Mouse (Mus musculus): Measurements from ENCODE around the gene Mrpl53. TPM values are rescaled to one million over a fixed set of nuclear protein-coding genes. Genes with fewer than 3 reads are reported as not detected.
A peak's percentile ranks its signal among the peaks of the same experiment; 100 is the strongest.
"Not testable (repeated sequence)": the region's sequence is repeated elsewhere in the genome, so short reads cannot be mapped to it uniquely, and the experiment has no call there.

Gene Mrpl53
- total RNA-seq, 2 experiments from 2014 or later, result 61.7 to 64.8 TPM

DNA sequence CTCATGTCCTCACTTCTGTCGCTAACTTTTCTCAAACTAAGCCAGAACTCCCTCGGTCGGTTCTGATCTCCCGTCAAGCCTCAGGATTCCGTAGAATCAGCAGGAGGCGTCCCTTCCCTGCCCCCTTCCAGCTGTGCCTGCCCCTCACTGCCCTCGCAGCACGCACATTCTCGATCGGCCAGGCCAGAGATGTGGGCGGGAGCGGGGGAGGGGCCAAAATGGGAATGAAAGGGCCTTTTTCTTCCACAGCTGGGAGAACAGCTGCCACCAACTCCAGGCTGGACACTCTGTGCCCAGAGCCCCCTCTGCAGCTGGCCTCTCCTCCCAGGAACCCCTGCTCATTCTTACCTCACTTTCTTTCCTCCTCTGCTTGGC lies 28.7 kb downstream of the Mrpl53 start:
- intact Hi-C loops (cut with DNase I), result no loop called here
- peak; percentile 66 to 76 for DNase-seq (ENCODE audit: low spot score in 2 of 2)

DNA sequence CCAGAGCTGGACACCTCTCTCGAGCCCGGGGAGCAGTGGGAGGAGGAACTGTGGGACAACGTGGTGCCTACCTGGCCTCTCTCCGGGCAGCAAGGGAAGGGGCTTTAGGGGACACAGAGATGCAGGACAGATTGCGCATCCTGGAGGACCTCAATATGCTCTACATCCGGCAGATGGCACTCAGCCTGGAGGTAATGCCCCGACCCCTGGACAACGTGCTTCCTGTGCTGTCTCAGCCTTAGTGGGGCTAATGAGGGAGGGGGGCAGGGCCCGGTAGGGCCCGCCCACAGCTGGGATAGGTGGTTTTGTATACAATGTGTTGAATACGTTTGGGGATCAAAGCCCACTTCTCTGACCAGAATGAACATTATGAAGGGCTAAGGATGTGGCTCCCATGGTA lies 29.2 kb downstream of the Mrpl53 start:
- DNase-seq (ENCODE audit: low spot score in 2 of 2), result no peak
- intact Hi-C loops (cut with DNase I), result no loop called here

DNA sequence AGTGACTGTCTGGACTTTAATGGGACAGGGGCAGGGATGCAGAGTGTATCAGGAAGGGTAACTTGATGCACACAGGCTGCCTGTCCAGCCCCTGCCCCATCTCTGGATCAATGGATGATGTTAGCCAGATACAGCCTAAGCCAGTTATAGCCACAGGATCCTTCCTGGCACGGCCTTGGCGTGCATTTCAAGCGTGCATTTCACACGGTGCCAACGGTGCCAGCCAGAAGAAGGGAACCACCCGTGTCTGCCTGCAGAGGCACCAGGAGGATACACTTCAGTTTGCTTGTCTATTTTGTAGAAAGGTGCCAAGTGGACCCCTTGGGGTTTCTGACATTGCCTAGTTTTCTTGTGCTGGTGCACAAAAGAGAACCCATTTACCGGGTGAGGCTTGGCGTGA lies 31.2 kb downstream of the Mrpl53 start:
- DNase-seq (ENCODE audit: low spot score in 2 of 2), result no peak
- intact Hi-C loops (cut with DNase I), result no loop called here

DNA sequence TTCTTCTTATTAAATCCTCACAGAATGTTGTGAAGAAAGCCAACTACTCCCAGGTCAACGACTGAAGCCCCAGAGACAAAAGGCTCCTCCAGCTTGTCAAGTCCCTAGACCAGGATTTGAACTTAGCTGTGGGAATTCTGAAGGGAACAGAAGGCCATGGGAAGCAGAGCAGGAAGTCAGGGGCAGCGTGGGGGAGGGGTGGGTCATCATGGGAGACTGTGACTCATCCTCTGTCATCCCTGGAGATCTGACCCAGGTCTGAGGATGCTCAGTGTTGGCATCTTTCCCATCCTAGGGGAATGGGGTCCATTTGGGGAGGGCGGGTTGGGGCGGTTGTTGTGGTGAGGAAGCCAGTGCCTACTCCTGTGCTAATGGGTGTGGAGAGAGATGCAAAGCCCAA lies 32.8 kb downstream of the Mrpl53 start:
- DNase-seq (ENCODE audit: low spot score in 2 of 2), result no peak
- intact Hi-C loops (cut with DNase I), result no loop called here

DNA sequence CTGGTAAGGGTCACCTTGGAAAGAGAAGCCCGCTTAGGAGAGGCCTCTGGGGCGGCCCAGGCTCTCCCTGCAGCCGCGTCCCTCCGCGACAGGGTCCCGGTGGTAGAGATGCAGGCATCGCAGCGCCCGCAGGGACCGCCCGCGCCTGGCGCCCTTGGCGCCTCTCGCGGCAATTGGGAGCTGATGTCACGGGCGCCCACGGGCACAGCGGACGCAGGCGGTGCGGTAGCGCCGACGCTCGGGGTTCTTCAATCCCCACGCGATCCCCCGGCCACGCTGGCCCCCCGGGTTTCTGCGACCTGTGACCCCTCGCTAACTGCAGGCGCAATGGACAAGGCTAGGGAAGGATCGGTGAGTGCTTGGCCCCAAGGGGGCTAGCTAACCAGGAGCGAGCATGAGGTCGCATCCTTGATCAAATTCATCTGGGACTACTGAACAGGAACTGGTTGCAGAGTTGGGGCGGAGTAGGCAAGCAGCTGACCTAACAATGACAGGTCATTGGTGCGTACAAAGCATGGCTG lies 33.4 kb downstream of the Mrpl53 start:
- intact Hi-C loops (cut with DNase I), result no loop called here
- DNase-seq (ENCODE audit: low spot score in 2 of 2), result peak; percentile 68 to 74

DNA sequence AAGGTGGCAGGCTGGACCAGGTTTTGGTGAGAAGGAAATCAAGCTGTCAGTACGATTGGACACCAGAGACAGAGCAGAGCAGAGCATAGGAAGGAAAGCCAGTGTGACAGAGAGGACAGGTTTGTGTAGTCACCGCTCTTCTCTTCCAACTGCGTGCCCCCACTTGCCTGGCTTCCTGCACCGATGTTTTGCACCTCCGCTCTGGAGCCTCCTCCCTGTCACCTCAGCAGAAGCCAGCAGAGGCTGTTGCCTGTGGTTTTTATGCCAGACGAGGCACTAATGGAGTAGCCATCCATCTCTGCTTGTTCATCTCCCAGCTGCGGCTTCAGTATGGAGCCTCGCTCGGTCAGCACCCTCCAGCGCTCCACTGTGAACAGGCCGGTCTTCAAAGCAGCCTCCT lies 34.0 kb downstream of the Mrpl53 start:
- intact Hi-C loops (cut with DNase I), result no loop called here
- no peak for DNase-seq (ENCODE audit: low spot score in 2 of 2)

DNA sequence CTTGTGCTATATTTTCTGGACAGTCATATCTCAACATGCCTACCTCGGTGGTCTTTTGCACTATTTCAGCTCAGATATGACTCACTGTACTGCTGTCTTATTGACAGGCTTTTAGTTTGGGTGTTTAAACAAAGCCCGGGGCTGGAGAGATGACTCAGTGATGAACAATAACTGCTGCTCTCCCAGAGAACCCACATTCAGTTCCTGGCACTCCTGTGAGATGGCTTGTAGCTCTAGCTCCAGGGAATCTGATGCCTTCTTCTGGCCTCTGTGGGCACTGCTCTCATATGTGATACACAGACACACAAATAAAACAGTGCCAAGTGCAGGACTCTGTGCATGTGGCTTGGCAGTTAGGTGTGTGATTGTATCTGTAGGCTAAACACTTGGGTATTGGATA lies 36.4 kb downstream of the Mrpl53 start:
- intact Hi-C loops (cut with DNase I), result no loop called here
- DNase-seq (ENCODE audit: low spot score in 2 of 2), result no peak

DNA sequence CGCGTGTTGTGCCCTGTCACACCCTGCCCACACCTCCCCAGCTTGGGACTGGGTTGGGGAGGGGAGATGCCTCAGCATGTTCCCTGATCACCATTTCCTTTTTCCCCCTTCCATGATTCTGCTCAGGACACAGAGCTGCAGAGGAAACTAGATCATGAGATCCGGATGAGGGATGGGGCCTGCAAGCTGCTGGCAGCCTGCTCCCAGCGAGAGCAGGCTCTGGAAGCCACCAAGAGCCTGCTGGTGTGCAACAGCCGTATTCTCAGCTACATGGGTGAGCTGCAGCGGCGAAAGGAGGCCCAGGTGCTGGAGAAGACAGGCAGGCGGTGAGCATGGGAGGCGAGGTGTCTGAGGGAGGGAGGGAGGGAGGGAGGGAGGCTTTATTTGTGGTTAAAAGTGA lies 37.0 kb downstream of the Mrpl53 start:
- intact Hi-C loops (cut with DNase I), result no loop called here
- DNase-seq (ENCODE audit: low spot score in 2 of 2), result no peak

DNA sequence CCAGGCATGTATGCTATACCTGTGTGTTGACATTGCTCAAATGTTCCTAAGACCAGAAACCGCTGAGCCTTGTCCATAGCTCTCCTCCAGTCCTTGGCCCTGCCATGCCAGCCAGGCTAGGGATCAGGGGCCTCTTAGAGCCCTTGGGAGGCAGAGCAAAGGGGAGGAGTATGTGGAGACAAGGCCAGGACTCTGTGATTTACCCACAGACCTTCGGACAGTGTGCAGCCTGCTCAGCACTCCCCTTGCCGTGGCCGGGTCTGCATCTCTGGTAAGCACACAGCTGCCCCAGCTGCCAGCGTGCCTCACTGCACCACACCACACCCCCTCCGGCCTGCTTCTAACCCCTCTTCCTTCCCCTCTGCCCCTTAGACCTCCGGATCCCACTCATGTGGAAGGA lies 38.4 kb downstream of the Mrpl53 start:
- DNase-seq (ENCODE audit: low spot score in 2 of 2), result no peak
- intact Hi-C loops (cut with DNase I), result no loop called here

DNA sequence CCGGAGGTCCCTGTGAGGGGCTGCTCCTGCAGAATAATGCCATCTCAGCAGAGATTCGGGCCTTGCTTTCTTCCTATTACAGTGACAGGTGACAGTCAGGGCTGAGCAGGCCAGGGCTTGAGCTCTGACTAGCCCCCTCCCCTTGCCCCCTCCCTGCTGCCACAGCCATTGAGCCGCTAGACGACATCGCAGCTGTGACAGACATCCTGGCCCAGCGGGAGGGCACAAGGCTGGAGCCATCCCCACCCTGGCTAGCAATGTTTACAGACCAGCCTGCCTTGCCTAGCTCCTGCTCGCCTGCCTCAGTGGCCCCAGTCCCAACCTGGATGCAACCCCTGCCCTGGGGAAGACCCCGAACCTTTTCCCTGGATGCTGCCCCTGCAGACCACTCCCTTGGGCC lies 42.9 kb downstream of the Mrpl53 start:
- peak in 1 of 2 experiments; percentile 2 for DNase-seq (ENCODE audit: low spot score in 2 of 2)
- intact Hi-C loops (cut with DNase I), result no loop called here

DNA sequence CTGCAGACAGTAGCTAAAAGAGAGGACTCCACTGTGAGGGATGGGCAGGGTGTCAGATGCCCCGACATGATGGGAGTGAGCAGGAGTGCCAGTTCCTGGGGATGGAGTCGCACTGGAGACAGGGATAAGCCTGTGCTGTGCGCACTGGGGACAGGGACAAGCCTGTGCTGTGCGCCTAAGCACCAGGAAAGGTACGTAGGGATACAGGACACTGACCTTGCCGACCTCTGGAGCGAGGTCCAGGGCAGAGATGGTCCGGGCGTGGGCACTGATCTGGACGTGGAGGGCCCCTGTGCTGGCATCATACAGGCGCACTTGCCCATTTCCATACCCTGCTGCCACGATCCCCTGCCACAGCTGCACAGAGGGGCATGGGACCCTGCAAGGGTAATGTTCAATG lies 44.2 kb downstream of the Mrpl53 start:
- intact Hi-C loops (cut with DNase I), result no loop called here
- DNase-seq (ENCODE audit: low spot score in 2 of 2), result peak in 1 of 2 experiments; percentile 3

DNA sequence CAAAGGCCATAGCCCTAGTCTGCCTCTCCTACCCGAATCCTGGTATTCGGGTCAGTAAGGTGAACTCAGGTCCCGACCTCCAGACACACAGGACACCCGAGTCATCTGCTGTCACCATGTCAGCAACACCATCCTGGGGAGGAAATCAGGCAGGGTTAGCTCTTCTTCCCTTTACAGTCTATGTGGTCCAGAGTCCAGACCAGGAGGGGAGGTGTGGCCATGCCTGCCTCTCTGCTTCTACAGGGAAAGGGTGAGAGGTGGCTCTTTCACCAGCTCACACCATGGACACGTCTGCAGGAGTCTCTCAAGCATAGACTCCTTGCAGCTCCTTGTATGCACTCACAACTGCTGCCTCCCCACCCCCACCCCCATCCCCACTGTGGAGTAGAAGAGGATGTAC lies 44.6 kb downstream of the Mrpl53 start:
- intact Hi-C loops (cut with DNase I), result no loop called here
- DNase-seq (ENCODE audit: low spot score in 2 of 2), result no peak

DNA sequence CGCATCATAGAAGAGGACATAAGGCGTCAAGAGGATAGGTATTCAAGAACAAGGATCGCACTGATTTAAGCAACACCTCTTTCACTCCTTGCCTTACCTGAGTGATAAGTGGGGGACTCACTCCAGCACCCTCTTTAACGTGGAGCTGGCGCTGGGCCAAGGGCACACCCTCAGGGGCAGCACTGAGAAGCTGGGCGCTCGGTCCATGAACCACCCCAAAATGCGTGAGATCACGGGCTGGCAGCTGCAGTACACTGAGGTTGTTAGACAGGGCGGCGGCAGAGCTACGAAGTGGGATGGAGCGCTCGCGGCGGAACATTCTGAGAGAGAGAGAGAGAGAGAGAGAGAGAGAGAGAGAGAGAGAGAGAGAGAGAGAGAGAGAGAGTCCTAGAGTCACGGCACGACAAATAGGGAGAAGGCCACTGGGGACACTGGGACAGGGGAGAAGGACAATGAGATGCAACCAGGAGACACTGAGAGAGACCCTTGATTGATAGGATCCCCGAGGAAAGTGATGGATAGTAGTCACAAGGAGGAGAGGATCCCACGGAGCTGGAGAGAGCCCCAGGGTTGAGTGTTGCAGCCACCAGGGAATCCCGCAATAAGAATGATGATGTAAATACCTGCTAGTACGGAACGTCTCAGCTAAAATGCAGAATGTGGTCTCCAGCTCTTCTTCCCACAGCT lies 46.9 kb downstream of the Mrpl53 start:
- intact Hi-C loops (cut with DNase I), result loop anchor here (5.0 kb wide), 1 partner anchor 38 kb away; the partner anchor contains the start of gene Mogs

DNA sequence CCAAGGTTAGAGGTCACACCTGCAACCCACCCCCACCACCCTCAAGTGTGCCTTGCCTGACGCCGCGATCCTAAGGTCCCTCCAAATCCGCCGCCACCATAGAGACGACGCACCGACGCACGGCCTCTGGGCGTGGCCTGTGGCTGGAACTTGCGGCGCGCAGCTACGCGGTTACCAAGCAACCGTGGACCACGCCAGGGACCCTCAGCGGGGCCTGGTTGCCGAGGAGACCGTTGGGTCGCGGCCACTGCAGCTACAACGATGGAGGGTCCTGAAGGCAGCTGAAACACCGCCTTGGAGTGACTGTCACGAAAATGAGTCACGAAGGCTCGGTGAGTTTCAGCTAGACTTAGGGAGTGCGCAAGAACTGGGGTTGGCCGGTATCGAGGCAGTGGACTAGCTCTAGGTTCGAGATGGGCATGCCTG lies 47.4 kb downstream of the Mrpl53 start, which contains the start of the genes Wdr54 and 1700003E16Rik:
TSS of gene Wdr54 (minus strand) at position 139 of the 426 bp plus-strand sequence.
TSS of gene 1700003E16Rik (plus strand) at position 146 of the 426 bp plus-strand sequence.
- DNase-seq (ENCODE audit: low spot score in 2 of 2), result peak; percentile 78 to 82
- intact Hi-C loops (cut with DNase I), result loop anchor here (5.0 kb wide), 1 partner anchor 39 kb away; the partner anchor contains the start of gene Mogs

More for the DNA sequence above, 46.9 kb downstream of the Mrpl53 start:
- DNase-seq (ENCODE audit: low spot score in 2 of 2), result peak in 1 of 2 experiments; percentile 47

DNA sequence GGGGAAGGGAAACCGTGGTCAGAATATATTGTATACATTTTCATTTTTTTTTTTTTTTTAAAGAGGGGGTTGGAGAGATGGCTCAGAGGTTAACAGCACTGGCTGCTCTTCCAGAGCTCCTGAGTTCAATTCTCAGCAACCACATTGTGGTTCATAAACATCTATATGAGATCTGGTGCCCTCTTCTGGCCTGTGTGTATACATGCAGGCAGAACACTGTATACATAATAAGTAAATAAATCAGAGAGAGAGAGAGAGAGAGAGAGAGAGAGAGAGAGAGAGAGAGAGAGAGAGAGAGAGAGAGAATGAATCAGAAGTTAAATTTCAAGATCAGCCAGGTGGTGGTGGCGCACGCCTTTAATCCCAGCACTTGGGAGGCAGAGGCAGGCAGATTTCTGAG lies 50.6 kb downstream of the Mrpl53 start:
- DNase-seq (ENCODE audit: low spot score in 2 of 2), result not testable (repeated sequence)

More for the DNA sequence above, 50.6 kb downstream of the Mrpl53 start:
- intact Hi-C loops (cut with DNase I), result loop anchor here (5.0 kb wide), 1 partner anchor 42 kb away; the partner anchor contains the start of gene Mogs

Small RNA genes within 50 kb of the gene (microRNA-seq; reads per million reads assigned to microRNA genes)
- 0 reads per million in 2 experiments for gene Mir3470a

Other genes with a start within 250 kb of the Mrpl53 start
- 10 to 100 TPM; 44.5 to 45.6 TPM for gene Sema4f, start 169.3 kb upstream of the Mrpl53 start, total RNA-seq (2021)
- under 1 TPM in 1 of 2 experiments, not detected in 1; 0.23 TPM for gene M1ap, start 162.1 kb upstream of the Mrpl53 start, total RNA-seq (2021)
- gene Dok1, start 75.6 kb upstream of the Mrpl53 start, total RNA-seq (2021), result 1 to 10 TPM; 1.5 to 2.3 TPM
- 1 to 10 TPM; 3.0 to 3.3 TPM for gene Loxl3, start 74.9 kb upstream of the Mrpl53 start, total RNA-seq (2021)
- 100 to 1,000 TPM; 104 to 113 TPM for gene Aup1, start 54.5 kb upstream of the Mrpl53 start, total RNA-seq (2021)
- 10 to 100 TPM; 52.2 to 57.5 TPM for gene Htra2, start 53.8 kb upstream of the Mrpl53 start, total RNA-seq (2021)
- gene Dqx1, start 51.2 kb upstream of the Mrpl53 start, total RNA-seq (2021), result under 1 TPM; 0.44 to 0.79 TPM
- not detected for gene Tlx2, start 38.7 kb upstream of the Mrpl53 start, total RNA-seq (2021)
- 10 to 100 TPM; 21.9 to 24.3 TPM for gene Pcgf1, start 31.2 kb upstream of the Mrpl53 start, total RNA-seq (2021)
- under 1 TPM in 1 of 2 experiments, not detected in 1; 0.46 TPM for gene Lbx2, start 22.7 kb upstream of the Mrpl53 start, total RNA-seq (2021)
- gene Ccdc142, start 7.4 kb upstream of the Mrpl53 start, total RNA-seq (2021), result 1 to 10 TPM; 3.5 to 4.9 TPM
- gene Gm42688, start 7.4 kb upstream of the Mrpl53 start, total RNA-seq (2021), result 1 to 10 TPM; 4.1 to 5.5 TPM
- 10 to 100 TPM; 24.4 to 27.3 TPM for gene Mogs, start 6.5 kb downstream of the Mrpl53 start, total RNA-seq (2021)
- gene Wbp1, start 12.5 kb downstream of the Mrpl53 start, total RNA-seq (2021), result 10 to 100 TPM; 44.2 to 53.8 TPM
- 10 to 100 TPM; 15.1 to 18.8 TPM for gene Ino80b, start 16.4 kb downstream of the Mrpl53 start, total RNA-seq (2021)
- 10 to 100 TPM; 55.2 to 62.4 TPM for gene Rtkn, start 26.4 kb downstream of the Mrpl53 start, total RNA-seq (2021)
- 10 to 100 TPM; 29.0 to 31.6 TPM for gene Wdr54, start 47.4 kb downstream of the Mrpl53 start, total RNA-seq (2021)
- 10 to 100 TPM; 31.4 to 32.5 TPM for gene 1700003E16Rik, start 47.4 kb downstream of the Mrpl53 start, total RNA-seq (2021)
- 100 to 1,000 TPM; 341 to 348 TPM for gene Dctn1, start 56.9 kb downstream of the Mrpl53 start, total RNA-seq (2021)
- gene Slc4a5, start 110.8 kb downstream of the Mrpl53 start, total RNA-seq (2021), result 1 to 10 TPM; 1.1 TPM
- gene Mthfd2, start 216.9 kb downstream of the Mrpl53 start, total RNA-seq (2021), result 1 to 10 TPM; 6.2 to 6.6 TPM
- gene Mob1a, start 217.0 kb downstream of the Mrpl53 start, total RNA-seq (2021), result 10 to 100 TPM; 22.0 to 22.4 TPM
- 10 to 100 TPM; 41.2 to 45.5 TPM for gene Bola3, start 240.1 kb downstream of the Mrpl53 start, total RNA-seq (2021)

Data from left cerebral cortex, postnatal 14 days (tissue).